Comparison of ENCODE assay signal across 16 mouse cellular contexts in the genomic region with DNA sequence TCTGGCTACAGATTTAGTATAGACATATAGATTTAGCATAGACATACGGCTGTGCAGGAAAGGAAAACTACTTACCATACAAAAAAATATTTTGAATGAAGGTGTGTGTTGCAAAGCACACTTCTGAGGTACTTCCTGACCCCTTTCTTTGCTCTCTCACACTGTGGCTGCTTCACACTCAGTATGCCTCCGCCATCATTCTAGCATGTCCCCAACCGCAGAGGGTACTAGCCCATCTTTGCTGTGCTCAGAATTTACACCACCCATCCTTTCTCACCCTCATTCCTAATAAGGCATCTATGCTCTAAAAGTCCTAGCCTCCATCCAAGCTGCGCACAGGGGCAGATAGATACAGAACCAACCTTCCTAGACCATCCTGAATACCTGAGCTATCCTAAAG. TPM values are rescaled to one million over a fixed set of nuclear protein-coding genes. Genes with fewer than 3 reads are reported as not detected.
A peak's percentile ranks its signal among the peaks of the same experiment; 100 is the strongest.
DNase-seq lines count a peak whose midpoint lies in the region; ATAC-seq and TF ChIP-seq lines count a peak whose summit lies in the region.
"Had no signal": no experiment of that assay in that cellular context is flagged by ENCODE, and none has a peak within 500 bp of the region (broad histone marks: within the 10 kb centered on the region; RNA-seq: fewer than 3 reads in every experiment).

No protein-coding gene starts in this region.

- WGBS in liver, adult 2 months, result 90% methylated on average over 4 of the region's 4 CpGs

- no peak overlapping the region for H3K9ac ChIP-seq in liver, adult 2 months (ENCODE audit: low read depth, low read length)
- H3K9ac ChIP-seq: forebrain, embryonic 13.5 days; intestine, embryonic 15.5 days; kidney, embryonic 15.5 days had no signal

- H3K27me3 ChIP-seq in liver, adult 2 months (ENCODE audit: control insufficient read depth, insufficient read depth, low read length), result no peaks in the 10 kb centered on the region
- H3K27me3 ChIP-seq: forebrain, embryonic 13.5 days; intestine, embryonic 15.5 days; kidney, embryonic 15.5 days had no signal

- H3K4me3 ChIP-seq in liver, adult 2 months (ENCODE audit: insufficient read depth, low read depth, low read length), result no peak overlapping the region
- H3K4me3 ChIP-seq: forebrain, embryonic 13.5 days; intestine, embryonic 15.5 days; kidney, embryonic 15.5 days had no signal

- peak; percentile 69 for ATAC-seq in activated CD4-positive, CD25-positive, alpha-beta regulatory T cell, adult 4 months
- ATAC-seq: forebrain, embryonic 13.5 days; intestine, embryonic 15.5 days had no signal

- no peaks in the 10 kb centered on the region for H3K36me3 ChIP-seq in liver, adult 2 months (ENCODE audit: control insufficient read depth, insufficient read depth, low read length)
- H3K36me3 ChIP-seq: intestine, embryonic 15.5 days; kidney, embryonic 15.5 days had no signal

- H3K27ac ChIP-seq in liver, adult 2 months (replicated peaks; ENCODE audit: insufficient read depth, low read depth, low read length), result peak overlapping the region; percentile 49; the same call in 1 of the 2 replicates
- H3K27ac ChIP-seq: forebrain, embryonic 13.5 days; intestine, embryonic 15.5 days; kidney, embryonic 15.5 days had no signal

- peaks cover 1% of the 10 kb centered on the region; the same call in 1 of the 2 replicates for H3K4me1 ChIP-seq in liver, adult 2 months (ENCODE audit: control insufficient read depth, insufficient read depth, low read length)
- H3K4me1 ChIP-seq: forebrain, embryonic 13.5 days had no signal

- TF ChIP-seq CTCF in liver, adult 2 months (IDR thresholded peaks at IDR 0.05; ENCODE audit: low read depth, low read length), result no peak

- no peak for DNase-seq in liver, adult 2 months (ENCODE audit: extremely low read depth, low read depth, low spot score)
- no peak for DNase-seq in liver
- peak; percentile 69 for DNase-seq in CD4-positive helper T cell, adult 2 months (ENCODE audit: low read depth, low spot score)
- peak; percentile 70 for DNase-seq in thymus, postnatal 0 days (ENCODE audit: low spot score)
- no peak for DNase-seq in cerebellum, postnatal 14 days
- DNase-seq in Muller cell, postnatal 12 days (ENCODE audit: inconsistent ontology term), result no peak
- DNase-seq: adrenal gland, adult 8-10 months; cerebellum, adult 11 months; cerebellum, postnatal 36 days; left cerebral cortex, postnatal 4 days; lung, postnatal 14 days; right cerebral cortex, postnatal 25 days had no signal

- no peaks in the 10 kb centered on the region for H3K79me2 ChIP-seq in liver, adult 2 months (ENCODE audit: control insufficient read depth, insufficient read depth, low read length)

- TF ChIP-seq POLR2A in liver, adult 2 months (IDR thresholded peaks at IDR 0.05; ENCODE audit: extremely low read depth, insufficient read depth, low read length), result no peak

RNA-seq across cellular contexts. Expression of a gene that starts 45.3 kb away (rescaled TPM):
- total RNA-seq in liver, adult 2 months (2014; rRNA removed), result 70.2 and 82.8 TPM in 2 replicates
- polyA plus RNA-seq in liver, adult 2 months (2012; rRNA removed), result 16.0 and 18.9 TPM in 2 replicates
- polyA plus RNA-seq in activated CD4-positive, CD25-positive, alpha-beta regulatory T cell, adult 4 months (2017; shearing (Covaris generic)), result 10 to 100 TPM; 29.5 to 37.5 TPM
- polyA plus RNA-seq in thymus, postnatal 0 days (2015; fragmentation: Nextera tagmentation; extraction: Ambion mirVana), result 18.9 and 19.5 TPM in 2 replicates

Comparison
In these comparisons a context has a peak if more than half of its experiments do, and no peak if none do; other contexts are left out.
1. DNase-seq: peak in CD4-positive helper T cell, adult 2 months (single experiment) and thymus, postnatal 0 days (single experiment); none in liver, adult 2 months (single experiment), liver (single experiment), cerebellum, postnatal 14 days (0 of 2) and Muller cell, postnatal 12 days (single experiment).